Mouse (Mus musculus) forebrain, postnatal 0 days (tissue): ENCODE measurements at regions not wholly inside any gene's neighbourhood (a gene's known extent, or its start where the extent isn't known, plus 50 kb on each side); places are given as distances from the start of the nearest gene placed in this dataset.
A peak's percentile ranks its signal among the peaks of the same experiment; 100 is the strongest.

ENCODE experiments used
- ATAC-seq: fragments of 200-750 bp; cut with Nextera tagmentation; 2 replicates; pipeline ENCODE4 v1.8.0; 2017; ENCODE audit warnings: mild to moderate bottlenecking, moderate library complexity
- DNase-seq: peaks from one replicate; pipeline ENCODE4 v3.0.0-alpha.2; 2015
- H3K27ac ChIP-seq: fragments of 300-500 bp; sonication (generic); 2 replicates; pipeline ENCODE4 v1.5.1; 2014; ENCODE audit warnings: low read depth, mild to moderate bottlenecking, antibody characterized with exemption, low read length, moderate library complexity, mixed read lengths
- H3K27me3 ChIP-seq: fragments of 300-500 bp; sonication (generic); 2 replicates; pipeline ENCODE4 v1.6.1; 2014; ENCODE audit warnings: mild to moderate bottlenecking, low read length, mixed read lengths; ENCODE audit not compliant: insufficient read depth
- H3K36me3 ChIP-seq: fragments of 300-500 bp; sonication (generic); 2 replicates; pipeline ENCODE4 v1.6.1; 2014; ENCODE audit warnings: mild to moderate bottlenecking, moderate library complexity; ENCODE audit not compliant: insufficient read depth
- H3K4me1 ChIP-seq: fragments of 300-500 bp; sonication (generic); 2 replicates; pipeline ENCODE4 v1.6.1; 2014; ENCODE audit warnings: antibody characterized with exemption; ENCODE audit not compliant: insufficient read depth
- H3K4me2 ChIP-seq: fragments of 300-500 bp; sonication (generic); 2 replicates; pipeline ENCODE4 v1.6.1; 2014; ENCODE audit warnings: low read depth, mild to moderate bottlenecking, moderate library complexity
- H3K4me3 ChIP-seq: fragments of 300-500 bp; sonication (generic); 2 replicates; pipeline ENCODE4 v1.5.1; 2014; ENCODE audit warnings: low read depth, low read length, mixed read lengths
- H3K9ac ChIP-seq: fragments of 300-500 bp; sonication (generic); 2 replicates; pipeline ENCODE4 v1.6.1; 2014; ENCODE audit warnings: mild to moderate bottlenecking
- H3K9me3 ChIP-seq: fragments of 300-500 bp; sonication (generic); 2 replicates; pipeline ENCODE4 v1.6.1; 2016; ENCODE audit warnings: low read length
- CTCF ChIP-seq: sonication (generic); IDR thresholded peaks from 2 replicates; pipeline ENCODE4 v1.5.1; 2016; ENCODE audit warnings: antibody characterized with exemption, control low read depth, low read depth
- WGBS: fragments of 180-500 bp; shearing (Covaris S2); extraction: QIAGEN DNeasy Blood & Tissue Kit; methylation state at CpG from one replicate; pipeline ENCODE4 v1.1.7; 2014; 5-methylcytosine and 5-hydroxymethylcytosine counted together

DNA sequence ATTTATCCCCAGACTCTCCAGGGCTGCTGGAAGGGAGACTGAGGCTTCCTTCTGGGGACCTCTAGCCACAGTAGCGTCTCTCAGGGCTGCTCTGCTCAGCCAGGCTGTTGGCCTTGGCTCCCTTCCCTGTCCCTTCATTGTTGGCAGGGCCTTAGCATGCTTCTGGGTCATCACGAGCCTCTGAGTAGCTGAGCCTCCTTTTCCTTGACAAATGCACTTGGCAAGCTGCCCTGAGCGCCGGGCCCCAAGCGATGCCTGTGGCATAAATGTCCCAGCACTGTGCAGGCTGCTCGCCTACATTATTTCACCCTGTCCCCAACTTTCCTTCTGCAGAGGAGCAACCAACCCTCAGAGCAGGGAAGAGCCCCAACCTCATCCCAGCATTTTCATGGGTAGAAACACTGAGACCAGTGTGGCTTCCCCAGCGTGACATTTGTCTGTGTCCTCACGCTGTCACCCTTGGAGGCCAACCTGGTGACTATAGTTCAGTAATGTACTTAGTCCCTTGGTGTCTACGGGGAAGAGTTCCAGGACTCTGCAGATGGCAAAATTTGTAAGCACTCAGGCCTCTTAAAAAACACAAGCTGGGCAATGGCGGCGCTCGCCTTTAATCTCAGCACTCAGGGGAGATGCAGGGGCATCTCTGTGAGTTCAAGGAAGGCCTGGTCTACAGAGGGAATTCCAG, 83.7 kb upstream of the Lrpap1 start:
- no peak overlapping the region for H3K9ac ChIP-seq
- H3K4me1 ChIP-seq, result no peaks in the 10 kb centered on the region
- H3K27me3 ChIP-seq, result no peaks in the 10 kb centered on the region
- no peak overlapping the region for H3K4me2 ChIP-seq
- peak; percentile 89 for ATAC-seq
- DNase-seq, result peak; percentile 77
- 45% methylated on average over 12 of the region's 12 CpGs for WGBS
- H3K9me3 ChIP-seq, result no peaks in the 10 kb centered on the region
- no peak for TF ChIP-seq CTCF
- no peak overlapping the region for H3K27ac ChIP-seq
- H3K4me3 ChIP-seq, result no peak overlapping the region
- H3K36me3 ChIP-seq, result no peaks in the 10 kb centered on the region

DNA sequence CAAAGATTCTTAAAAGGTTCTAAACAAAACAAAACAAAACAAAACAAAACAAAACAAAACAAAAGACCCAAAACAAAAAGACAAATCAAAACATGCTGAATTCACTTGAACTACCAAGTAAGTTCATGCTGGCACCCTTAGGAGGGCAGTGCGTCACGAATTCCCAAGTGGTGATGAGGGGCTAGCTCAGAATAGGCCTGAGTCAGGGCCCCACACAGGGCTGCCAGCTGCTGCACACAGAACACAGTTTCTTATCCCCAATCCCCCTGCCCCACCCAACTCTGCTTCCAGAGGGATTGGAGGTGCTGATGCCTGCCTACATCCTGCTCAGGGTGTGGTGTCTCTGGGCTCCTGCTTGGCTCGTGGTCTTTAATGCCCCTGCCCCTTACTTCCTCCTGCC, 80.3 kb upstream of the Lrpap1 start:
- no peak overlapping the region for H3K4me3 ChIP-seq
- H3K4me1 ChIP-seq, result no peaks in the 10 kb centered on the region
- H3K36me3 ChIP-seq, result no peaks in the 10 kb centered on the region
- H3K9me3 ChIP-seq, result no peaks in the 10 kb centered on the region
- WGBS, result 43% methylated on average over 3 of the region's 3 CpGs
- TF ChIP-seq CTCF, result no peak
- H3K27me3 ChIP-seq, result no peaks in the 10 kb centered on the region
- no peak overlapping the region for H3K9ac ChIP-seq
- H3K27ac ChIP-seq, result no peak overlapping the region
- no peak overlapping the region for H3K4me2 ChIP-seq
- no peak for ATAC-seq
- DNase-seq, result no peak

DNA sequence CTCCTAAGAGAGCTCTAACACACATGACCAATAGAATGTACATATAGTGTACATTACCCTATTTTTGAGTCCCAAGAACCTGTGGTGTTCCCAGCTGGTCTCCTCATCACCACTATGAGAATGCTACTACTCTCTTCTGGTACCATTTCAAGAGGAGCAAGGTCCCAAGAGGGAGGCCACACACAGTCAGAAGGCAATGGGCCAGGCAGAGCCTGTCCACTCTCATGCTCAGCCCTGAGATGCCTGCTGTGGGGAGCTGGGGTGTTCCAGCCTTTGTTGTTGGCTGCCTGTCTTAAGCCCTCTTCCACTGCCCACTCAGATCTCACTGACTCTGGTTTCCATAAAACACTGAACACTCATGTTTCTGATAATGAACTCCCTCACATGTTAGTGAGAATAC, 79.7 kb upstream of the Lrpap1 start:
- DNase-seq (no peak), ATAC-seq (no peak)
- Histone ChIP-seq H3K4me3 (no peak overlapping the region), H3K4me2 (no peak overlapping the region), H3K4me1 (no peaks in the 10 kb centered on the region), H3K27me3 (no peaks in the 10 kb centered on the region), H3K27ac (no peak overlapping the region), H3K9ac (no peak overlapping the region), H3K9me3 (no peaks in the 10 kb centered on the region), H3K36me3 (no peaks in the 10 kb centered on the region)
- TF ChIP-seq CTCF, result no peak

DNA sequence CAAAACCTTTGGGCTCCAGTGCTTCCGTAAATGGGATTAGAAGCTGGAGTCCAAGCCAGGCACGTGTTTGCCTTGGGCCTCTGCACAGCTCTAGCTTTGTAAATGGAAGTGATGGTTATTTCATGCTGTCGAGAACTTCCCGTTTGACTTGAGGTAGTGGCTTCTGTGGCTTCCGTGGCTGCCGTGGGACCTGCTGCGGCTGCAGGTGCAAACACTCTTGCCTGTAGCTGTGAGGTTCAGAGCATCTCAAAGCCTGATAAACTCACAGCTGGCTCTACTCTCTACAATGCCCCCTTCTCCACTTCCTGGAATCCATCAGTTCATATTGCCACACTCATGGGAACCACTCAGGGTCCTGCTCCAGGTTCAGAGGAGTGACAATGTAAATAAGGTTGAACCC, 77.9 kb upstream of the Lrpap1 start:
- no peak for DNase-seq
- no peak for TF ChIP-seq CTCF
- no peak for ATAC-seq
- no peak overlapping the region for H3K9ac ChIP-seq
- no peak overlapping the region for H3K27ac ChIP-seq
- no peaks in the 10 kb centered on the region for H3K4me1 ChIP-seq
- no peaks in the 10 kb centered on the region for H3K27me3 ChIP-seq
- H3K9me3 ChIP-seq, result no peaks in the 10 kb centered on the region
- no peaks in the 10 kb centered on the region for H3K36me3 ChIP-seq
- 81% methylated on average over 7 of the region's 7 CpGs for WGBS
- H3K4me2 ChIP-seq, result no peak overlapping the region
- H3K4me3 ChIP-seq, result no peak overlapping the region

GRCm38 (mm10) chr5:35177332-35177731, 71.8 kb upstream of the Lrpap1 start:
- no peak overlapping the region for H3K4me3 ChIP-seq
- H3K36me3 ChIP-seq, result no peaks in the 10 kb centered on the region
- H3K27me3 ChIP-seq, result no peaks in the 10 kb centered on the region
- H3K27ac ChIP-seq, result no peak overlapping the region
- no peaks in the 10 kb centered on the region for H3K4me1 ChIP-seq
- H3K9me3 ChIP-seq, result no peaks in the 10 kb centered on the region
- TF ChIP-seq CTCF, result peak; percentile 56
- no peak overlapping the region for H3K4me2 ChIP-seq
- no peak overlapping the region for H3K9ac ChIP-seq
- ATAC-seq (no peak), DNase-seq (no peak)
- WGBS, result 71% methylated on average over 4 of the region's 4 CpGs

DNA sequence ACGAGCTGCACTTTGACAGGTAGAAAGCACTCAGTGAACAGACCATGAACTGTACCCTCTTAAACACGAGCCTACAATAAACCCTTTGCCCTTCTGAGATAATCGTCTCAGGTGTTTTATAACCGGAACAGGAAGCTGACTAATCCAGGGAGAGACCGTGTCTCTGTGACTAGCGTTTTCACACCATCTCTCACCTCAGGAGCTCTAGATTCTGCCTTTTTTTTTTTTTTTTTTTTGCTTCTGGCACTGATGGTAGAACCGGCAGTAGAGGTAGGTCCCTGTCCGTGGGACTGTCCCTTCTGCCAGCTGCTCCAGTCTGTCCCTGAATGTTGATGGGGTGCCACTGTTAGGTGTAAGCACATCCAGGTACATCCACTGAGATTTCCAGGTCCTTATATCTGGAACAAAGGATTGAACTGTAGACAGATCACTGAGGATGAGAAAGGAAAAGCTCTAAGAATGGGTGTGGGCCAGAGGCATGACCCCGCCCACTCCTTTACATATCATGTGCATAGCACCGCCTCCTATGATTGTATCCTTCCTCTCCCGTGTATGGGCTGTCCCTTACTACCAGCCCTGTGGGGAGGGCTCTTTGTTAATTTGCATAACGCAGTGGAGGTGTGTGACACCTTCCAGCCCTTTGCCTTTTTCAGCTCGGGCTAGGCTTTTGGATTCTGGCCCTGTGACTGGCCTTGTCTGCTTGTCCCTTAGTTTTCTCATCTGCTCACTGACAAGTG, 70.7 kb upstream of the Lrpap1 start:
- no peak overlapping the region for H3K9ac ChIP-seq
- H3K4me3 ChIP-seq, result no peak overlapping the region
- 52% methylated on average over 13 of the region's 13 CpGs for WGBS
- DNase-seq, result no peak
- no peaks in the 10 kb centered on the region for H3K27me3 ChIP-seq
- no peak overlapping the region for H3K27ac ChIP-seq
- H3K9me3 ChIP-seq, result no peaks in the 10 kb centered on the region
- no peaks in the 10 kb centered on the region for H3K4me1 ChIP-seq
- no peak overlapping the region for H3K4me2 ChIP-seq
- ATAC-seq, result no peak
- H3K36me3 ChIP-seq, result no peaks in the 10 kb centered on the region
- TF ChIP-seq CTCF, result no peak

GRCm38 (mm10) chr5:35174318-35174717, 68.8 kb upstream of the Lrpap1 start:
- no peaks in the 10 kb centered on the region for H3K36me3 ChIP-seq
- H3K9me3 ChIP-seq, result no peaks in the 10 kb centered on the region
- H3K27me3 ChIP-seq, result no peaks in the 10 kb centered on the region
- H3K27ac ChIP-seq, result no peak overlapping the region
- no peak for TF ChIP-seq CTCF
- WGBS, result 80% methylated on average over 4 of the region's 4 CpGs
- ATAC-seq (no peak), DNase-seq (no peak)
- H3K4me3 ChIP-seq, result no peak overlapping the region
- H3K4me2 ChIP-seq, result no peak overlapping the region
- no peak overlapping the region for H3K9ac ChIP-seq
- H3K4me1 ChIP-seq, result no peaks in the 10 kb centered on the region
